Mouse (Mus musculus) E14TG2a.4 (cell line): ENCODE results near the gene Hspb6.

ENCODE experiments used
- H3K27me3 ChIP-seq: 2 replicates; pipeline ENCODE4 v1.6.1; 2014; ENCODE audit warnings: low read length, control low read depth; ENCODE audit not compliant: insufficient read depth
- H3K36me3 ChIP-seq: 2 replicates; pipeline ENCODE4 v1.6.1; 2014; ENCODE audit warnings: low read length, control low read depth; ENCODE audit not compliant: insufficient read depth
- H3K4me1 ChIP-seq: replicated peaks from 2 replicates; pipeline ENCODE4 v1.6.1; 2014; ENCODE audit warnings: low read depth, low read length, control low read depth
- H3K4me3 ChIP-seq: replicated peaks from 2 replicates; pipeline ENCODE4 v1.5.1; 2014; ENCODE audit warnings: mild to moderate bottlenecking, low read length
- H3K9me3 ChIP-seq: 2 replicates; pipeline ENCODE4 v1.6.1; 2014; ENCODE audit warnings: low read length, control low read depth
- CTCF ChIP-seq: conservative IDR thresholded peaks from 2 replicates; pipeline ENCODE4 v1.5.1; 2014; ENCODE audit warnings: low read length
- NANOG ChIP-seq: IDR thresholded peaks from 2 replicates; pipeline ENCODE4 v1.6.1; 2014; ENCODE audit warnings: borderline replicate concordance, low read length, mixed read lengths
- POU5F1 ChIP-seq: IDR thresholded peaks from 2 replicates; pipeline ENCODE4 v1.6.1; 2014; ENCODE audit warnings: low read length, borderline replicate concordance

The Hspb6 gene

GRCm38 (mm10) chr7:30526399-30526798, 25.6 kb upstream of the Hspb6 start:
- peaks cover 55% of the 10 kb centered on the region for H3K4me1 ChIP-seq
- peaks cover 83% of the 10 kb centered on the region for H3K27me3 ChIP-seq
- H3K36me3 ChIP-seq, result peaks cover 4% of the 10 kb centered on the region
- TF ChIP-seq NANOG, result no peak
- TF ChIP-seq POU5F1, result no peak
- no peak for TF ChIP-seq CTCF
- peak overlapping the region; percentile 70 for H3K4me3 ChIP-seq
- no peaks in the 10 kb centered on the region for H3K9me3 ChIP-seq

GRCm38 (mm10) chr7:30526981-30527380, 25.0 kb upstream of the Hspb6 start:
- Histone ChIP-seq H3K27me3 (peaks cover 83% of the 10 kb centered on the region), H3K4me3 (peak overlapping the region; percentile 70), H3K9me3 (no peaks in the 10 kb centered on the region), H3K4me1 (peaks cover 55% of the 10 kb centered on the region), H3K36me3 (peaks cover 5% of the 10 kb centered on the region)
- TF ChIP-seq POU5F1 (no peak), CTCF (no peak), NANOG (no peak)

GRCm38 (mm10) chr7:30531291-30531815, 20.6 kb upstream of the Hspb6 start:
- Histone ChIP-seq H3K36me3 (peaks cover 10% of the 10 kb centered on the region), H3K4me1 (peaks cover 47% of the 10 kb centered on the region), H3K27me3 (peaks cover 78% of the 10 kb centered on the region), H3K9me3 (peaks cover 14% of the 10 kb centered on the region), H3K4me3 (no peak overlapping the region)
- TF ChIP-seq NANOG (no peak), POU5F1 (no peak), CTCF (no peak)

- Histone ChIP-seq H3K27me3 (peaks cover 66% of the 10 kb centered on the region), H3K4me3 (no peak overlapping the region), H3K4me1 (peaks cover 34% of the 10 kb centered on the region), H3K9me3 (peaks cover 14% of the 10 kb centered on the region), H3K36me3 (peaks cover 12% of the 10 kb centered on the region)
- TF ChIP-seq POU5F1 (no peak), NANOG (no peak), CTCF (no peak)
Observed at GRCm38 (mm10) chr7:30532931-30533330, 19.0 kb upstream of the Hspb6 start.

GRCm38 (mm10) chr7:30533941-30534632, 17.9 kb upstream of the Hspb6 start:
- Histone ChIP-seq H3K36me3 (peaks cover 20% of the 10 kb centered on the region), H3K9me3 (peaks cover 14% of the 10 kb centered on the region), H3K4me1 (peaks cover 25% of the 10 kb centered on the region), H3K4me3 (peak overlapping the region; percentile 85), H3K27me3 (peaks cover 61% of the 10 kb centered on the region)
- TF ChIP-seq CTCF, result no peak
- no peak for TF ChIP-seq POU5F1
- no peak for TF ChIP-seq NANOG

GRCm38 (mm10) chr7:30534633-30535577, 17.1 kb upstream of the Hspb6 start, which contains the start of gene Arhgap33:
TSS of gene Arhgap33 (minus strand) at chr7:30535060.
- Histone ChIP-seq H3K36me3 (peaks cover 24% of the 10 kb centered on the region), H3K9me3 (peaks cover 14% of the 10 kb centered on the region), H3K4me1 (peaks cover 27% of the 10 kb centered on the region), H3K4me3 (peak within 1 kb of the TSS; percentile 85), H3K27me3 (peaks cover 56% of the 10 kb centered on the region)
- no peak for TF ChIP-seq NANOG
- no peak for TF ChIP-seq CTCF
- TF ChIP-seq POU5F1, result no peak

- no peaks in the 10 kb centered on the region for H3K9me3 ChIP-seq
- H3K4me3 ChIP-seq, result peak overlapping the region; percentile 68
- H3K27me3 ChIP-seq, result peaks cover 11% of the 10 kb centered on the region
- peaks cover 49% of the 10 kb centered on the region for H3K4me1 ChIP-seq
- H3K36me3 ChIP-seq, result peaks cover 43% of the 10 kb centered on the region
- TF ChIP-seq CTCF (no peak), NANOG (no peak), POU5F1 (no peak)
Observed at GRCm38 (mm10) chr7:30540572-30540971, 11.4 kb upstream of the Hspb6 start.

GRCm38 (mm10) chr7:30544327-30544726, 7.7 kb upstream of the Hspb6 start:
- H3K27me3 ChIP-seq, result no peaks in the 10 kb centered on the region
- H3K4me1 ChIP-seq, result peaks cover 43% of the 10 kb centered on the region
- H3K36me3 ChIP-seq, result peaks cover 59% of the 10 kb centered on the region
- H3K4me3 ChIP-seq, result no peak overlapping the region
- H3K9me3 ChIP-seq, result no peaks in the 10 kb centered on the region
- no peak for TF ChIP-seq NANOG
- no peak for TF ChIP-seq POU5F1
- no peak for TF ChIP-seq CTCF
